Mouse (Mus musculus) granulocyte monocyte progenitor cell, adult 5-6 weeks (primary cell): ENCODE data around the gene Manba. TPM values are rescaled to one million over a fixed set of nuclear protein-coding genes. Genes with fewer than 3 reads are reported as not detected.
"Not testable (repeated sequence)": the region's sequence is repeated elsewhere in the genome, so short reads cannot be mapped to it uniquely, and the experiment has no call there.

ENCODE experiments used
- ATAC-seq: replicated peaks from 2 replicates; pipeline ENCODE4 v1.8.0; 2016; ENCODE audit warnings: mild to moderate bottlenecking, moderate TSS enrichment, inconsistent platforms; ENCODE audit not compliant: poor library complexity, severe bottlenecking
- total RNA-seq, 2 experiments: library from RNA; stranded (forward) in 1 of 2; stranded (reverse) in 1 of 2; fragments of 200-712, 200-1000 nt in 1 of 2; fragments of >200 nt in 1 of 2; fragmentation: Nextera tagmentation in 1 of 2; gene quantifications; 2 replicates each; pipeline ENCODE4 v1.2.3; 2014 to 2017

The Manba gene
- total RNA-seq, 2 experiments from 2014 or later = 24.6 to 33.6 TPM

- ATAC-seq = peak; percentile 36
Measured at GRCm38 (mm10) chr3:135522618-135523355, 37.4 kb downstream of the Manba start.

DNA sequence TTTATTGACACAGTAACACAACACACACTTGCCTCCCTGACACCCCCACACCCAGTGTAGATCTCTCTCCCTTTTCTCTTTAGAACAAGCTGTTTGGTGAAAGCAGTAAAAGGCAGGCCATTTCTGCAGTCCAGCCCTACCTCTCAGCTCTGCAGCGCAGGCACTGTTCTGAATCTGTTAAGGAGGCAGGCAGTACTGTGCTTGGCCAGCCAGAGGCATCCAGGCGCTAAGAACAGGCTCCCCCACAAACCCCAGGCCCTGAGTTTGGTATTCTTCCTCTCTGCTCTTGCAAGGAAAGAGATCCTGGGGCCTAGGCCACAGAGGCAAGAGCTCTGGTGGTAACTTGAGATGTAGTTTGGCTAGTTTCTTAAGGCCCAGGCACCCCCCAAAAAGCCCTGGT lies 39.5 kb downstream of the Manba start:
- not testable (repeated sequence) for ATAC-seq

GRCm38 (mm10) chr3:135529670-135530069 lies 44.3 kb downstream of the Manba start:
- ATAC-seq = no peak

DNA sequence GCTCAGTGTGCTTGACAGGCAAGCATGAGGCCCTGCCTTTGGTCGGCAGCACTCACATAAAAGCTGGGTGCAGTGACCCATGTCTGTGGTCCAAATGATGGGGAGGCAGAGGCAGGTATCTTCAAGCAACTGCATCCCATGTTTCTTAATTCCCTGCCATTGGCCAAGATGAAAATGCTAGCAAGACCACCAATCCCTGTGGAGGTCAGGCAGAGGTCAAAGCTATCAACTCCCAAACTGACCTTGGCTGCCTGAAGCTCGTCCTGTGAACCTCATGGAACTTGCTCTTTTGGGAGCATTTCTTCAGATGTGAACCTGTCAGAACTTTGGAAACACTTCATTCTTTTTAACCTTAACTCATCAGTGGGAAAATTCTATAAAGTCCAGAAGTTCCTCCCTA lies 46.4 kb downstream of the Manba start:
- ATAC-seq = no peak

DNA sequence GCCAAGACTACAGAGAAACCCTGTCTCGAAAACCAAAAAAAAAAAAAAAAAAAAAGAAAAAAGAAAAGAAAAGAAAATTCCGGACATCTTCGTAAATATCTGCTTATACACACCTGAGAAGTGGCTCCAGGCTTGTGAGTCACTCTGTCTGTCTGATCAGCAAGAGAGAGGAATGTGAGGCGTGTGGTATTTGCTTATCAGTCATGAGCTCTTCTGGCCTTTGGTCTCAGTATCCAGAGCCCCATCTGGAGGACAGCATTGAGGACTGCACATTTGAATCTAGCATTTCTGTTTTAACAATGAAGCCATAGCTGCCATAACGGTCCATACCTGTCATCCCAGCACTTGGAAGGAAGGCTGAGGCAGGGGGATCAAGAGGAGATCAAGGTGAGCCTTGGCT lies 48.7 kb downstream of the Manba start:
- no peak for ATAC-seq

DNA sequence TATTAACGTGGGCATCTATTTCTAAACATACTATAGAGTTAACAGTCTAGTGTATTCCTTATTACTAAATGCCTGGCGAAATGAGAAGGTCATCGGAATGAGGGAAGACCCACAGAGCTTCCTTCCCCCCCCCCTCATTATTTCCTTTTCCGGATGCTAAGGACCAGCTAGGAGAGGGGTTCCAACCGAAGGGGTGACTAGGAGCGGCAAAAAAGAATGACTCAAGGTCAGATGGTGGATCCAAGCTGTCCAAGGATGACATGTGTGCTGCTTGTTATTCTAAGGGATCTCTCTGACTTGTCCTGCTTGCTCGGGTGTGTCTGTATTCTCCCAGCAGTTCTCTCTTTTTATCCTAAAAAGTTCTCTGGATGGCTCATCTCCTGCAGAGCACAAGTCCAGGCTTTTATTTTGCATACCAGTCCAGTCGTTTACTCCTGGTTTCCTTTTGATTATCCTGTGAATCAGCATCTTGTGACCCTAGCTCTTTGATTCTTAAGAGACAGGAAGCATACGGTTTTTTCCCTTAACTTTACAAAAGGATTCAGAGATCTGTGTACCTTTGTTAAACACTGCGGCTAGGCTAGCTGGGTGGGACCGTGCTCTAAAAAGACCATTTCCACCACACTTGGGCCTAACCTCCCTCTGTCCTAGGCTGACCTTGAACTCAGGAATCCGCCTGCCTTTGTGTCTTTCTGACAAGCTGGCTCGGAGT lies 61.0 kb downstream of the Manba start:
- ATAC-seq = no peak

GRCm38 (mm10) chr3:135547298-135547697 lies 61.9 kb downstream of the Manba start:
- ATAC-seq = no peak

DNA sequence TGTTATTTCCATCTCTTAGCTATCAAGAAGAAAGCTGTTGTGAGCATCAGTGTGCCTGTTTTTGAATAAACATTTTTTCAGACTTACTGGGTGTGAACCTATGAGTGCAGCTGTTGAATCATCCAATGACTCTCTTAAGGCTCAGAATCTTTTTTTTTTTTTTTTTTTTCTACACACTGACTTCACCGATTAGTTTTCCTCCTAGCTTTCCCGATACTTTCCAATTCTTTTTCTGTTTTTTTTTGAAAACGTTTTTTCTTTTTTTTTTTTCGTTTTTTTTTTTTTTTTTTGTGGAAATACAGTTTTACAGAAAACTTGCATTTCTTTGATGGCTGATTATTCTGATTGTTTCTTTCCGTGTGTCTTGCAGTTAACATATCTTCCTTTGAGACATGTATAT lies 67.5 kb downstream of the Manba start:
- no peak for ATAC-seq

DNA sequence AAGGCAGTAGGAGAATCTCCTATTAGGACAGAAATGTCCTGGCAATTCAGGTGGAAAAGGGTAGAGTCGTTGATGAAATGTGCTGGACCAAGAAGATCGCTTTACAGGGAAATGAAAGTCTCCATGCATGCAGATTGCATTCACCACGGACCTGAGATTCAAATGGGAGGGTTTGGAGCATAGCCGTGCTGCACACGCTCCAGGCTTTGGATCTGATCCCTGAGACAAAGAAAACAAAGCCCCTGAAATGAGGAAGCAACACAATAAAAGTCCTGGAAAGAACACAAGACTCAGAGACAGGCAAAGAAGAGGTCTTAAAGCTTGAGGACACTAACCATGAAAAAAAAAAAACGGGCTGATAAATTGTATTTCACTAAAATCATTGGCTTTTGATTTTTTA lies 69.8 kb downstream of the Manba start:
- no peak for ATAC-seq

DNA sequence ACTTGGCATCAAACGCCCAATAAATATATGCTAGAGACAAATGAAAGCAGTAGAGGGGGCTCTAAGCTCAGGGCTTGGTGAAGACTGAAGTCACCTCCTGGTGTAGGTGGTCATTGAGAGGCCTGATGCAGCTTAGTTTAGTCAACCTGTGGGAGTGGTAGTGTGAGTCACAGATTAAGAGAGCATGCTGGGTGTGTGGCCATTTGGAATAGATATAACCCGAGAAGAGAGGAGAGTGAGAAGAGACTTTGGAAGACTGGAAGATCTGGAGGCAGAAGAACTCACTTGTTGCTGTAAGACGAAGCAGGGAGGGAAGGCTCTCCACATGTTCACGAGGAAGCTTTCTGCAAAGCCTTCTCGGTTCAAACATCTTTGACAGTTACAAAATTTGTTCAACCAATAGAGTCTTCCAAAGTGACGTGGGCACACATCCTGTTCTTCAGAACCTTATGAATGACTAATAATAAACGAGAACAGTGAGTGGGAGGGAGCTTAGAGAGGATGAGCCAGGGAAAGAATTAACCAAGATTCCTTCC lies 70.7 kb downstream of the Manba start:
- no peak for ATAC-seq

DNA sequence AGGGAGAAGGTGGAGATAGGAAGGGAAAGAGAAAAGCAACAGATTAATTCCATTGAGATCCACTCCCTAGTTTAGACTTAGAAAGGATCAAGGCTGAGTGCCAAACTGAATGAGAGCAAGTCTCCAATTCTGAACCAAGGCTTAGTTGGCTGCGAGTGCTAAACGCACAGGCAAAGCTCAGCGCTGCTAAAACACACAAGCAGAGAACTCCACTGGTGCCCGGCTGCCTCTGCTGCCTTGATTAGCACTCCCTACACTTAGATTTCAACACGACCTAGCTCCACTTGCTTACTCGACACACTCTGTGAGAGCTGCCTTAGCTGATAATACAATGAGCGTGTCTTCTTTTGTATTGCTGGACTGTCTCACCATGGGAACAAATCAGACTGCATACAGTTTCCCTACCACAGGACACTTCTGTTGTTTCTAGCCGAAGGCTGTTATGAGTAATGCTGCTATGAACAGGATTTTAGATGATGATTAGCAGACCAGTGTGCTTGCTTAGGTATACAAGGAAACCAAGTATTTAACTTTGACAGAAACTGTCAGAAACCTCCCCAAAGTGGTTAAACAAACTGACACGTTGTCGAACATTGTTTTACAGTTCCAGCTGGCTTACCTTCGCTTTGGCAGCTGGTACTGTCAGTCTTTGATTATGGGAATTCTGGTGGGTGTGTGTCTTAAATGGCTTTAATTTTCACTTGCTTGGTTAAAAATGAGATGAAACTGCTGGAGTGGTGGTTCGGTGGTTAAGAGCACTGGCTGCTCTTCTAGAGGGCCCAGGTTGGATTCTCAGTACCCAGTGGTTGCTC lies 71.6 kb downstream of the Manba start:
- ATAC-seq = no peak

DNA sequence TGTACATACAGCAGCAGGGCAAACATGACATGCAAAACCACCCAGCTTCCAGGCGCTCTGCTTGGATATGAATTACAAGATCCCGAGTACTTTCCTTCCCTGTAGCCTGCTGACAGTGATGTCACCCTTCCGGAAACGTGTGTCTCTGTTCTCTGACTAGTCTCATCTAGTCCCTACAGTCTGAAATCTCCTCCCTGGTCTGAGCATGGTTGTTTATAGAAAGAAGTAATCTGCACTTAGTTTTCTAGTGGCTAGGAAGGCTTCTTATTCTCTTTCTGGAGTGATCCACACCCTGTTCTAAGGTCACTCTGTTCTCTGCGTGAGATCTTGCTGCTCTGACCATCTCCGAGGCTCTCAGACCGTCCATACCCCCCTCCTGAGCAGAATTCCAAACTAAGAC lies 76.6 kb downstream of the Manba start:
- ATAC-seq = no peak

- no peak for ATAC-seq
Measured at GRCm38 (mm10) chr3:135563163-135563689, 77.8 kb downstream of the Manba start.

- no peak for ATAC-seq
Measured at GRCm38 (mm10) chr3:135564706-135565105, 79.3 kb downstream of the Manba start.

- peak; percentile 99 for ATAC-seq
Measured at GRCm38 (mm10) chr3:135565306-135565705, 79.9 kb downstream of the Manba start.

- ATAC-seq = no peak
Measured at GRCm38 (mm10) chr3:135567888-135568287, 82.5 kb downstream of the Manba start.

GRCm38 (mm10) chr3:135568633-135569032 lies 83.2 kb downstream of the Manba start:
- no peak for ATAC-seq

- no peak for ATAC-seq
Measured at GRCm38 (mm10) chr3:135571540-135571939, 86.1 kb downstream of the Manba start.

DNA sequence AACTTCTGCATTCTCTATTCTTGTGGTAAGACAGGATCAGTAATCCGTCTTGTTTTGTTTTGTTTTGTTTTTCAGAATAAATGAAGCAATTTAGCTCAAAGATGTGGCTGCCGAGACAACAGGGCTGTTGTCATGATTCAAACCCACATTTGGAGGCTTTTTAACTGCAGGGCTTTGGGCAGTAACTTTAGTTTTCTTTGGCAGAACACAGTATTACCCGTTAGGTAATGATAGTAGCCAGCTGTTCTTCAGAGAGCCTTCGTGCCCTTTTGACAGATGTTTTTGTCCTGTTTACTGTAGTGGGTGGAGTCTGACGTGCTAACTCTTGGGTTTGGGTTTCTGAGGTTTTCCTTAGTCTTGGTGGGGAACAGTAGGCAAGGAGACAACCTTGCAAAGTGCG lies 87.6 kb downstream of the Manba start:
- ATAC-seq = no peak; the same call in none of the 2 replicates

- no peak for ATAC-seq
Measured at GRCm38 (mm10) chr3:135575126-135575525, 89.7 kb downstream of the Manba start.
